Mouse (Mus musculus): ENCODE data around the gene Dmwd. TPM values are rescaled to one million over a fixed set of nuclear protein-coding genes. Genes with fewer than 3 reads are reported as not detected.
A peak's percentile ranks its signal among the peaks of the same experiment; 100 is the strongest.

The Dmwd gene
- polyA plus RNA-seq, 2 experiments, result 21.8 to 126 TPM

GRCm38 (mm10) chr7:19052345-19053135 lies 23.5 kb upstream of the Dmwd start:
- no peak for DNase-seq (ENCODE audit: low spot score)
- H3K4me2 ChIP-seq (replicated peaks; ENCODE audit: low read depth, low read length, severe bottlenecking), result no peak overlapping the region

GRCm38 (mm10) chr7:19053136-19053532 lies 22.9 kb upstream of the Dmwd start:
- H3K27me3 ChIP-seq (ENCODE audit: control insufficient read depth, insufficient read depth, low read length), result no peaks in the 10 kb centered on the region
- ATAC-seq (ENCODE audit: low FRiP score, low read depth) (no peak), DNase-seq (ENCODE audit: low spot score) (no peak)
- H3K9ac ChIP-seq (ENCODE audit: low read depth, low read length, severe bottlenecking), result no peak overlapping the region
- H3K4me3 ChIP-seq (replicated peaks; ENCODE audit: low read length), result no peak overlapping the region
- peaks cover 49% of the 10 kb centered on the region for H3K36me3 ChIP-seq (ENCODE audit: control insufficient read depth, insufficient read depth, low read length)
- H3K27ac ChIP-seq (replicated peaks; ENCODE audit: low read depth, low read length), result no peak overlapping the region
- H3K9me3 ChIP-seq (ENCODE audit: control insufficient read depth, low read length), result no peaks in the 10 kb centered on the region
- no peak for TF ChIP-seq POLR2A (IDR thresholded peaks at IDR 0.05; ENCODE audit: borderline replicate concordance, extremely low read depth, insufficient read depth, insufficient read length)
- H3K4me1 ChIP-seq (ENCODE audit: control insufficient read depth, insufficient read depth, low read length), result no peaks in the 10 kb centered on the region
- no peak overlapping the region for H3K4me2 ChIP-seq (replicated peaks; ENCODE audit: low read depth, low read length, severe bottlenecking)
- 89% methylated on average over 7 of the region's 7 CpGs for WGBS

More at GRCm38 (mm10) chr7:19052345-19053135, 23.5 kb upstream of the Dmwd start:
- no peak overlapping the region for H3K4me3 ChIP-seq (replicated peaks; ENCODE audit: low read length)
- no peak overlapping the region for H3K27ac ChIP-seq (replicated peaks; ENCODE audit: low read depth, low read length)
- H3K9me3 ChIP-seq (ENCODE audit: control insufficient read depth, low read length), result no peaks in the 10 kb centered on the region
- no peaks in the 10 kb centered on the region for H3K27me3 ChIP-seq (ENCODE audit: control insufficient read depth, insufficient read depth, low read length)
- no peaks in the 10 kb centered on the region for H3K4me1 ChIP-seq (ENCODE audit: control insufficient read depth, insufficient read depth, low read length)
- TF ChIP-seq POLR2A (IDR thresholded peaks at IDR 0.05; ENCODE audit: borderline replicate concordance, extremely low read depth, insufficient read depth, insufficient read length), result no peak
- WGBS, result 88% methylated on average over 15 of the region's 15 CpGs
- H3K36me3 ChIP-seq (ENCODE audit: control insufficient read depth, insufficient read depth, low read length), result peaks cover 55% of the 10 kb centered on the region
- H3K9ac ChIP-seq (ENCODE audit: low read depth, low read length, severe bottlenecking), result no peak overlapping the region
- no peak for ATAC-seq (ENCODE audit: low FRiP score, low read depth)

DNA sequence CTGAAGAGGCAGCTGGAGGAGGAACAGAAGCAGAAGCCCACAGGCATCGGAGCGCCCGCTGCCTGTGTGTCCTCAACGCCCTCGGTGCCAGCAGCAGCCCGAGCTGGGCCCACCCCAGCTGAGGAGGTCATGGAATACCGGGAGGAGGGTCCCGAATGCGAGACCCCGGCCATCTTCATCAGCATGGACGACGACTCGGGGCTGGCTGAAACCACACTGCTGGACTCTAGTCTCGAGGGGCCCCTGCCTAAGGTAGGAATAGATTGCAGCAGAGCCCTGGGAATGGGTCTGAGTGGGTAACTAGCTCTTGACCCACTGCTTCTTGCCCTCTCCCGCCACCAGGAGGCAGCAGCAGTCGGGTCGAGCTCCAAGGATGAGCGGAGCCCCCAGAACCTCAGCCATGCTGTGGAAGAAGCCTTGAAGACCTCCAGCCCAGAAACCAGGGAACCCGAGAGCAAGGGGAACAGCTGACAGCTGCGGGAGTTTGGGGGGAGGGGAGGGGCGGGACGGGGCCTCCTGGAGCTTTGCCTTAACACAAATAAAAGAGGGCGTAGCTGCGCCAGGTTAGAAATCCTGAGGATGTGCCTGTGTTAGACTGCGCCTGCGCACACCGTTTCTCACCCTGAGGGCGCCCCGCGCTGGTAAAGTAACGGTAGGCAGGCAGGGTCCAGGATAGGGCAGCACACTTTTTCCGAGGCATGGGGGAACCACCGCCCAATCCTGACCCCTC lies 21.8 kb upstream of the Dmwd start, which contains the start of gene Rsph6a:
Gene Rsph6a, plus strand, starts transcription at position 644 of the 730 bp plus-strand sequence.
- Histone ChIP-seq H3K36me3 (ENCODE audit: control insufficient read depth, insufficient read depth, low read length) (peaks cover 38% of the 10 kb centered on the region), H3K4me2 (replicated peaks; ENCODE audit: low read depth, low read length, severe bottlenecking) (peak within 1 kb of the TSS; percentile 34), H3K4me3 (replicated peaks; ENCODE audit: low read length) (no peak within 1 kb of the TSS; the same call in 1 of the 2 replicates), H3K9me3 (ENCODE audit: control insufficient read depth, low read length) (no peaks in the 10 kb centered on the region), H3K27ac (replicated peaks; ENCODE audit: low read depth, low read length) (no peak within 1 kb of the TSS), H3K27me3 (ENCODE audit: control insufficient read depth, insufficient read depth, low read length) (no peaks in the 10 kb centered on the region), H3K4me1 (ENCODE audit: control insufficient read depth, insufficient read depth, low read length) (no peaks in the 10 kb centered on the region), H3K9ac (ENCODE audit: low read depth, low read length, severe bottlenecking) (peak within 1 kb of the TSS; percentile 21; the same call in 1 of the 2 replicates)
- WGBS, result 24% methylated on average over 32 of the region's 33 CpGs
- no peak for TF ChIP-seq POLR2A (IDR thresholded peaks at IDR 0.05; ENCODE audit: borderline replicate concordance, extremely low read depth, insufficient read depth, insufficient read length)
- ATAC-seq (ENCODE audit: low FRiP score, low read depth), result peak; percentile 80
- DNase-seq (ENCODE audit: low spot score), result peak; percentile 37

DNA sequence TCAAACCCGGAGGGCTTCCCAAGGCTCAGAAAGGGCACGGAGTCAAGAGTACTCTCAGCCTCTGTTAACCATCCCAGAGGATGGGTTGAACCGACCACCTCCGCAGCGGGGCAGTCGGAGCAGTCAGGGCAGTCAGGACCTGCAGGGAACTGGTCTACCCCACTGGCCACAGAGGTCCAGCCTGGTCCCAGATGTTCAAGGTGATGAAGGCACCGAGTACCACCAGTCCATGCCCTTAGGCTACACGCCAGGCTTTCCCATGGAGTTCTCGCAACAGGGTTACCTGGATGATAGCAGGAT lies 21.3 kb upstream of the Dmwd start:
- no peaks in the 10 kb centered on the region for H3K27me3 ChIP-seq (ENCODE audit: control insufficient read depth, insufficient read depth, low read length)
- H3K4me2 ChIP-seq (replicated peaks; ENCODE audit: low read depth, low read length, severe bottlenecking), result peak overlapping the region; percentile 34
- H3K9ac ChIP-seq (ENCODE audit: low read depth, low read length, severe bottlenecking), result 0 out of 2 replicates have a peak overlapping the region, but pooled peaks have one; percentile 21
- no peak for TF ChIP-seq POLR2A (IDR thresholded peaks at IDR 0.05; ENCODE audit: borderline replicate concordance, extremely low read depth, insufficient read depth, insufficient read length)
- H3K27ac ChIP-seq (replicated peaks; ENCODE audit: low read depth, low read length), result no peak overlapping the region
- ATAC-seq (ENCODE audit: low FRiP score, low read depth) (no peak), DNase-seq (ENCODE audit: low spot score) (no peak)
- H3K9me3 ChIP-seq (ENCODE audit: control insufficient read depth, low read length), result no peaks in the 10 kb centered on the region
- no peaks in the 10 kb centered on the region for H3K4me1 ChIP-seq (ENCODE audit: control insufficient read depth, insufficient read depth, low read length)
- peaks cover 33% of the 10 kb centered on the region for H3K36me3 ChIP-seq (ENCODE audit: control insufficient read depth, insufficient read depth, low read length)
- no peak overlapping the region for H3K4me3 ChIP-seq (replicated peaks; ENCODE audit: low read length)
- WGBS, result 66% methylated on average over 9 of the region's 9 CpGs

DNA sequence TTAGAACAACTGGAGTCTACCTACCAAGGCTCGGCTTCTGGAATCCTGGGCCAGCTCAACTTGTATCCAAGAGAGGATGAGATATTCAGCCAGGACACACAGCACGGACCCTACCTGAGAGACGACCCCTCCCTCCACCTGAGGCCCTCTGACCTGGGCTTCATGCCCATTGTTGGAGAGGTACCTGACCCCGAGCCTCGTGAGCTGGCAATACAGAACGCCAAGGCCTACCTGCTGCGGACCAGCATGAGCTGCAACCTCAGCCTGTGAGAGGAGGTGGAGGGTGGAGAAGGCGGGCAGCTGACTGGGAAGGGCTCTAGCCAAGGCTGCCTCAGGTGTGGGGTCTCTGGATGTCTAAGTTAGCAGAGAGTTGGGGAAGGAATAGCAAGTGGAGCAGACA lies 20.9 kb upstream of the Dmwd start:
- ATAC-seq (ENCODE audit: low FRiP score, low read depth) (no peak), DNase-seq (ENCODE audit: low spot score) (no peak)
- Histone ChIP-seq H3K4me1 (ENCODE audit: control insufficient read depth, insufficient read depth, low read length) (no peaks in the 10 kb centered on the region), H3K9me3 (ENCODE audit: control insufficient read depth, low read length) (no peaks in the 10 kb centered on the region), H3K27me3 (ENCODE audit: control insufficient read depth, insufficient read depth, low read length) (no peaks in the 10 kb centered on the region), H3K9ac (ENCODE audit: low read depth, low read length, severe bottlenecking) (no peak overlapping the region), H3K27ac (replicated peaks; ENCODE audit: low read depth, low read length) (no peak overlapping the region), H3K4me2 (replicated peaks; ENCODE audit: low read depth, low read length, severe bottlenecking) (no peak overlapping the region), H3K4me3 (replicated peaks; ENCODE audit: low read length) (no peak overlapping the region), H3K36me3 (ENCODE audit: control insufficient read depth, insufficient read depth, low read length) (peaks cover 29% of the 10 kb centered on the region)
- TF ChIP-seq POLR2A (IDR thresholded peaks at IDR 0.05; ENCODE audit: borderline replicate concordance, extremely low read depth, insufficient read depth, insufficient read length), result no peak
- WGBS, result 81% methylated on average over 8 of the region's 8 CpGs
